Mouse (Mus musculus): Measurements from ENCODE around the gene Nlgn1.

The Nlgn1 gene

GRCm38 (mm10) chr3:25813368-25813767 lies 518.9 kb downstream of the Nlgn1 start:
- DNase-seq (ENCODE audit: low read depth), result no peak

- no peak for DNase-seq (ENCODE audit: low read depth)
Observed at GRCm38 (mm10) chr3:25807559-25807958, 524.7 kb downstream of the Nlgn1 start.

GRCm38 (mm10) chr3:25781651-25782050 lies 550.6 kb downstream of the Nlgn1 start:
- DNase-seq (ENCODE audit: low read depth), result no peak

- DNase-seq (ENCODE audit: low read depth), result no peak
Observed at GRCm38 (mm10) chr3:25775437-25775836, 556.8 kb downstream of the Nlgn1 start.

- no peak for DNase-seq (ENCODE audit: low read depth)
Observed at GRCm38 (mm10) chr3:25773908-25774307, 558.4 kb downstream of the Nlgn1 start.

- DNase-seq (ENCODE audit: low read depth), result no peak
Observed at GRCm38 (mm10) chr3:25773467-25773866, 558.8 kb downstream of the Nlgn1 start.

- no peak for DNase-seq (ENCODE audit: low read depth)
Observed at GRCm38 (mm10) chr3:25763689-25764088, 568.6 kb downstream of the Nlgn1 start.

GRCm38 (mm10) chr3:25757813-25758212 lies 574.4 kb downstream of the Nlgn1 start:
- no peak for DNase-seq (ENCODE audit: low read depth)

GRCm38 (mm10) chr3:25724111-25724510 lies 608.1 kb downstream of the Nlgn1 start:
- no peak for DNase-seq (ENCODE audit: low read depth)

- no peak for DNase-seq (ENCODE audit: low read depth)
Observed at GRCm38 (mm10) chr3:25721464-25721863, 610.8 kb downstream of the Nlgn1 start.

- no peak for DNase-seq (ENCODE audit: low read depth)
Observed at GRCm38 (mm10) chr3:25707380-25707779, 624.9 kb downstream of the Nlgn1 start.

GRCm38 (mm10) chr3:25697231-25697630 lies 635.0 kb downstream of the Nlgn1 start:
- DNase-seq (ENCODE audit: low read depth), result no peak

- no peak for DNase-seq (ENCODE audit: low read depth)
Observed at GRCm38 (mm10) chr3:25688789-25689464, 643.3 kb downstream of the Nlgn1 start.

GRCm38 (mm10) chr3:25683696-25684095 lies 648.6 kb downstream of the Nlgn1 start:
- DNase-seq (ENCODE audit: low read depth), result no peak

GRCm38 (mm10) chr3:25679373-25679772 lies 652.9 kb downstream of the Nlgn1 start:
- DNase-seq (ENCODE audit: low read depth), result no peak

- no peak for DNase-seq (ENCODE audit: low read depth)
Observed at GRCm38 (mm10) chr3:25675888-25676287, 656.4 kb downstream of the Nlgn1 start.

GRCm38 (mm10) chr3:25675069-25675468 lies 657.2 kb downstream of the Nlgn1 start:
- DNase-seq (ENCODE audit: low read depth), result peak; percentile 1

- DNase-seq (ENCODE audit: low read depth), result no peak
Observed at GRCm38 (mm10) chr3:25673408-25673807, 658.9 kb downstream of the Nlgn1 start.

GRCm38 (mm10) chr3:25672779-25673178 lies 659.5 kb downstream of the Nlgn1 start:
- no peak for DNase-seq (ENCODE audit: low read depth)

- DNase-seq (ENCODE audit: low read depth), result no peak
Observed at GRCm38 (mm10) chr3:25663464-25663863, 668.8 kb downstream of the Nlgn1 start.

- no peak for DNase-seq (ENCODE audit: low read depth)
Observed at GRCm38 (mm10) chr3:25660285-25660684, 672.0 kb downstream of the Nlgn1 start.

GRCm38 (mm10) chr3:25658006-25658405 lies 674.3 kb downstream of the Nlgn1 start:
- no peak for DNase-seq (ENCODE audit: low read depth)

- DNase-seq (ENCODE audit: low read depth), result no peak
Observed at GRCm38 (mm10) chr3:25657074-25657473, 675.2 kb downstream of the Nlgn1 start.

GRCm38 (mm10) chr3:25653010-25653409 lies 679.2 kb downstream of the Nlgn1 start:
- DNase-seq (ENCODE audit: low read depth), result no peak

Data from c-Kit-positive CD71-positive TER-119-negative erythroid progenitor cells, embryonic 14.5 days (primary cell).